Mouse (Mus musculus) brown adipose tissue, adult 24 weeks (tissue): ENCODE results near the gene Ppwd1. TPM values are rescaled to one million over a fixed set of nuclear protein-coding genes. Genes with fewer than 3 reads are reported as not detected.
"Not testable (repeated sequence)": the region's sequence is repeated elsewhere in the genome, so short reads cannot be mapped to it uniquely, and the experiment has no call there.

Experiments used
- H3K27ac ChIP-seq: fragments of 200-500 bp; replicated peaks from 2 replicates; pipeline ENCODE4 v1.5.1; 2012; ENCODE audit warnings: low read depth, mild to moderate bottlenecking, low read length
- H3K4me1 ChIP-seq: fragments of 200-500 bp; 2 replicates; pipeline ENCODE4 v1.6.1; 2012; ENCODE audit warnings: low read length, mixed read lengths; ENCODE audit not compliant: control insufficient read depth, insufficient read depth, insufficient read length
- H3K4me3 ChIP-seq: fragments of 200-500 bp; 2 replicates; pipeline ENCODE4 v1.5.1; 2012; ENCODE audit warnings: low read depth, mild to moderate bottlenecking, low read length, moderate library complexity; ENCODE audit not compliant: insufficient read depth
- polyA plus RNA-seq: library from polyadenylated mRNA; stranded (reverse); fragments of >200 nt; gene quantifications from 2 replicates; pipeline ENCODE4 v1.2.4, GENCODE M21; 2012; ENCODE audit not compliant: missing spikeins, insufficient read depth, insufficient read length

Gene Ppwd1
- polyA plus RNA-seq = 11.2 and 11.9 TPM in 2 replicates

- Histone ChIP-seq H3K27ac (peak within 1 kb of the TSS; percentile 95), H3K4me1 (no peaks in the 10 kb centered on the region), H3K4me3 (peak within 1 kb of the TSS; percentile 94)
Measured at GRCm38 (mm10) chr13:104228384-104229066, at the start of gene Ppwd1, which contains the start of gene Cenpk. TSS of gene Ppwd1 (minus strand) at chr13:104228843. TSS of gene Cenpk (plus strand) at chr13:104228611.

GRCm38 (mm10) chr13:104258997-104259396 lies 30.4 kb upstream of the Ppwd1 start:
- no peaks in the 10 kb centered on the region for H3K4me1 ChIP-seq
- H3K27ac ChIP-seq = no peak overlapping the region
- no peak overlapping the region for H3K4me3 ChIP-seq

GRCm38 (mm10) chr13:104229181-104229580 lies 538 bp upstream of the Ppwd1 start:
- Histone ChIP-seq H3K4me1 (no peaks in the 10 kb centered on the region), H3K27ac (no peak overlapping the region)

GRCm38 (mm10) chr13:104227478-104227877 lies 1.2 kb downstream of the Ppwd1 start:
- Histone ChIP-seq H3K4me1 (no peaks in the 10 kb centered on the region), H3K4me3 (peak overlapping the region; percentile 34), H3K27ac (no peak overlapping the region)

More at GRCm38 (mm10) chr13:104229181-104229580, 538 bp upstream of the Ppwd1 start:
- H3K4me3 ChIP-seq = peak overlapping the region; percentile 65

GRCm38 (mm10) chr13:104204313-104204712 lies 24.3 kb downstream of the Ppwd1 start:
- Histone ChIP-seq H3K4me1 (no peaks in the 10 kb centered on the region), H3K27ac (no peak overlapping the region), H3K4me3 (no peak overlapping the region)

GRCm38 (mm10) chr13:104195891-104196290 lies 32.8 kb downstream of the Ppwd1 start:
- not testable (repeated sequence) for H3K4me1 ChIP-seq, H3K27ac ChIP-seq, H3K4me3 ChIP-seq

- H3K4me3 ChIP-seq = no peak overlapping the region
- H3K27ac ChIP-seq = no peak overlapping the region
- no peaks in the 10 kb centered on the region for H3K4me1 ChIP-seq
Measured at GRCm38 (mm10) chr13:104187357-104187756, 41.3 kb downstream of the Ppwd1 start.

GRCm38 (mm10) chr13:104179176-104179888 lies 49.3 kb downstream of the Ppwd1 start:
- peak overlapping the region; percentile 88 for H3K4me3 ChIP-seq
- peak overlapping the region; percentile 53 for H3K27ac ChIP-seq
- no peaks in the 10 kb centered on the region; the same call in 1 of the 2 replicates for H3K4me1 ChIP-seq

- peak within 1 kb of the TSS; percentile 88 for H3K4me3 ChIP-seq
- H3K4me1 ChIP-seq = no peaks in the 10 kb centered on the region; the same call in 1 of the 2 replicates
- H3K27ac ChIP-seq = peak within 1 kb of the TSS; percentile 78
Measured at GRCm38 (mm10) chr13:104178650-104179121, 50.0 kb downstream of the Ppwd1 start, which contains the start of gene Trim23. TSS of gene Trim23 (plus strand) at chr13:104178797.

GRCm38 (mm10) chr13:104177796-104178649 lies 50.6 kb downstream of the Ppwd1 start, which contains the start of gene Trappc13:
TSS of gene Trappc13 (minus strand) at chr13:104178469.
- Histone ChIP-seq H3K4me1 (no peaks in the 10 kb centered on the region; the same call in 1 of the 2 replicates), H3K4me3 (peak within 1 kb of the TSS; percentile 88), H3K27ac (peak within 1 kb of the TSS; percentile 78)

GRCm38 (mm10) chr13:104176874-104177273 lies 51.8 kb downstream of the Ppwd1 start:
- Histone ChIP-seq H3K4me3 (no peak overlapping the region), H3K4me1 (peaks cover 2% of the 10 kb centered on the region; the same call in 1 of the 2 replicates), H3K27ac (no peak overlapping the region)

- H3K4me3 ChIP-seq = no peak overlapping the region
- no peak overlapping the region for H3K27ac ChIP-seq
- peaks cover 2% of the 10 kb centered on the region; the same call in 1 of the 2 replicates for H3K4me1 ChIP-seq
Measured at GRCm38 (mm10) chr13:104172498-104172897, 56.1 kb downstream of the Ppwd1 start.

- H3K4me1 ChIP-seq = 0 out of 2 replicates have a peak, but pooled peaks cover 2% of the 10 kb centered on the region
- no peak overlapping the region for H3K27ac ChIP-seq
- no peak overlapping the region for H3K4me3 ChIP-seq
Measured at GRCm38 (mm10) chr13:104171711-104172110, 56.9 kb downstream of the Ppwd1 start.

- no peaks in the 10 kb centered on the region for H3K4me1 ChIP-seq
- H3K4me3 ChIP-seq = no peak overlapping the region
- no peak overlapping the region for H3K27ac ChIP-seq
Measured at GRCm38 (mm10) chr13:104155686-104156085, 73.0 kb downstream of the Ppwd1 start.
